Mouse (Mus musculus) heart, adult 2 months (tissue): Measurements from ENCODE around the gene Ift122. TPM values are rescaled to one million over a fixed set of nuclear protein-coding genes. Genes with fewer than 3 reads are reported as not detected.

Experiments used
- DNase-seq, 2 experiments: peaks; one replicate each; pipeline ENCODE4 v3.0.0; 2021
- H3K27ac ChIP-seq: fragments of 200-600 bp; 2 replicates; pipeline ENCODE4 v1.8.1; 2022
- H3K27me3 ChIP-seq: fragments of 200-500 bp; 2 replicates; pipeline ENCODE4 v1.6.1; 2012; ENCODE audit warnings: mild to moderate bottlenecking, low read length, inconsistent platforms, mixed read lengths; ENCODE audit not compliant: control insufficient read depth, insufficient read depth
- H3K36me3 ChIP-seq: fragments of 200-500 bp; 2 replicates; pipeline ENCODE4 v1.6.1; 2012; ENCODE audit warnings: low read length, inconsistent platforms; ENCODE audit not compliant: control insufficient read depth, insufficient read depth
- H3K4me1 ChIP-seq: fragments of 200-500 bp; 2 replicates; pipeline ENCODE4 v1.6.1; 2011; ENCODE audit warnings: low read length; ENCODE audit not compliant: control insufficient read depth, insufficient read depth
- H3K4me3 ChIP-seq: fragments of 200-600 bp; 2 replicates; pipeline ENCODE4 v1.8.1; 2022
- H3K79me2 ChIP-seq: fragments of 200-500 bp; replicated peaks from 2 replicates; pipeline ENCODE4 v1.6.1; 2012; ENCODE audit warnings: mild to moderate bottlenecking, inconsistent platforms, low read length, moderate library complexity, mixed read lengths; ENCODE audit not compliant: control insufficient read depth, insufficient read depth
- H3K9ac ChIP-seq: fragments of 200-500 bp; 2 replicates; pipeline ENCODE4 v1.6.1; 2012; ENCODE audit warnings: low read depth, mild to moderate bottlenecking, control low read depth, inconsistent platforms, low read length, mixed read lengths
- CTCF ChIP-seq: fragments of 200-600 bp; IDR thresholded peaks from 2 replicates; pipeline ENCODE4 v1.8.1; 2022; ENCODE audit warnings: antibody characterized with exemption, mild to moderate bottlenecking, moderate library complexity
- EP300 ChIP-seq: fragments of 200-500 bp; IDR thresholded peaks from 2 replicates; pipeline ENCODE4 v1.6.1; 2011; ENCODE audit warnings: low read depth, low read length, control low read depth; ENCODE audit not compliant: insufficient read depth
- POLR2A ChIP-seq: fragments of 200-500 bp; IDR thresholded peaks from 2 replicates; pipeline ENCODE4 v1.6.1; 2011; ENCODE audit warnings: mild to moderate bottlenecking, low read depth, low read length, control low read depth; ENCODE audit not compliant: insufficient read depth
- WGBS: fragments of 180-500 bp; shearing (Covaris S2); methylation state at CpG from one replicate; pipeline ENCODE4 v1.1.7; 2018; 5-methylcytosine and 5-hydroxymethylcytosine counted together
- intact Hi-C: fragments of 180-260 bp; cut with DNase I; formaldehyde crosslinking; loops from one replicate; pipeline ENCODE4 v1.15.1; 2025
- polyA plus RNA-seq: library from polyadenylated mRNA; depleted of rRNA; stranded (reverse); fragments of >200 nt; gene quantifications from 2 replicates; pipeline ENCODE4 v1.2.3, GENCODE M21; 2012
- total RNA-seq, 2 experiments: library from RNA; stranded (reverse); gene quantifications; 2 replicates each; pipeline ENCODE4 v1.2.3; 2021

The Ift122 gene
- total and polyA plus RNA-seq, 3 experiments = 6.6 to 12.8 (median 7.3) TPM

DNA sequence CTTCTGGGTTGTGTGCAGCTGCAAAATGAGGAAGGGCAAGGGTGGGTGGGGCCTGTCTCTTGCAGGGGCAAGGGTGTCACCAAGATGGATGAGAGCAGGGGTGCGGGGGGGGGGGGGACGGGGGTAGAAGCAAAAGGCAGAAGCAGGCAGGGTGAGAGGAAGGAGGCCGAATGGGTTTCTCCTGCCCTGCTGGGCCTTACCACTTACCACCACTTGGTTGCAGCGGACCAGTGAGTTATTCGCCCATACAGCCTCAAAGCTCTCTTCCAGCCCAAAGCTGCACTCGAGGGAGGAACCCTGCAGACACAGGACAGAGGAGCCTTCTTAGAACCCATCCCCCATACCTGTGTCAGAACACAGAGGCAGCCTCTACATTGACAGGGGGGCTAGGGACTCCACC lies 116.7 kb downstream of the Ift122 start:
- H3K27me3 ChIP-seq = no peaks in the 10 kb centered on the region
- no peaks in the 10 kb centered on the region for H3K79me2 ChIP-seq
- intact Hi-C loops = no loop called here
- DNase-seq = no peak
- no peak overlapping the region for H3K4me3 ChIP-seq
- H3K27ac ChIP-seq = no peak overlapping the region
- TF ChIP-seq EP300 = no peak
- no peak for TF ChIP-seq POLR2A
- TF ChIP-seq CTCF = no peak
- H3K36me3 ChIP-seq = peaks cover 7% of the 10 kb centered on the region
- peaks cover 21% of the 10 kb centered on the region for H3K4me1 ChIP-seq
- no peak overlapping the region for H3K9ac ChIP-seq
- WGBS = 73% methylated on average over 5 of the region's 6 CpGs

DNA sequence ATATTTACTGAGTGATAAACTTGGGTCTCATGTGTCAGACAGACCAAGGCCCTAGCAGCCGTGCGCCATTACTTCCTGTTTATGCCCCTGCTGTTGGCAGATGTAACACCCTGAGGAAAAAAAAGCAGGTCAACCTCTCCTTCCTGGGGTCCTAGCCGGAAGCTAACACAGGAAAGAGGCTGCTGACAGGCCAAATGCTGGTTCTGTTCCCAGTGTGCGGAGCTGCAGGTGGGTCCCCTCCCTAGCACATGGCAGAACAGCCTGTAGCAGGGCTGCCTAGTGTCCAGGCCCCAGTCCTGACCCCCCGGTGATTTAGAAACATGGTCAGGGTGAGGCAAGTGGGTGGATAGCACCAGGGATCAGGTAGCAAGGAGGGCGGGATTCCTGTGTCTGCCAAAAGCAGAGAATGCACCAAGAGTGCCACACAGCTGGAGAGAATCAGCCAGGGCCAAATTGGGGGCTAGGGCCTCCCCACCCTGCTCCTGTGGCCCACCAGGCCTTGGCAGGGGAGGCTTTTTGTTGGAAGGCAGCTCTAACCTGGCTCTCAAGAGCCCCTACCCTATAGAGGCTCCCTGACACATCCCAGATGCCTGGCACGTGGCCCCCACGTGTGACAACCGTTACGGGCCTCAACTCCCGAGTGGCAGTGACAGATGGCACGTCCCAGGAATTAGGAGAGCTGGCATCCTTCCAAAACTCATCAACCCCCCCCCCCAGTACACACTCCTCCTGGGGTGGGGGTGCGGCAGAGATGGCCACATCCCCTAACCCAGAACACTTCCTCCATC lies 118.2 kb downstream of the Ift122 start:
- H3K4me1 ChIP-seq = peaks cover 21% of the 10 kb centered on the region
- no peaks in the 10 kb centered on the region; the same call in 1 of the 2 replicates for H3K79me2 ChIP-seq
- no peak overlapping the region for H3K4me3 ChIP-seq
- peaks cover 7% of the 10 kb centered on the region for H3K36me3 ChIP-seq
- no peak overlapping the region for H3K9ac ChIP-seq
- intact Hi-C loops = loop anchor here (2.0 kb wide), 1 partner anchor 15 kb away; no protein-coding TSS in a partner anchor
- 49% methylated on average over 13 of the region's 13 CpGs for WGBS
- H3K27ac ChIP-seq = peak overlapping the region; percentile 45
- DNase-seq = peak in 1 of 2 experiments; percentile 38
- H3K27me3 ChIP-seq = no peaks in the 10 kb centered on the region
- peak; percentile 43; the same call in 1 of the 2 replicates for TF ChIP-seq EP300
- no peak for TF ChIP-seq POLR2A
- no peak for TF ChIP-seq CTCF

DNA sequence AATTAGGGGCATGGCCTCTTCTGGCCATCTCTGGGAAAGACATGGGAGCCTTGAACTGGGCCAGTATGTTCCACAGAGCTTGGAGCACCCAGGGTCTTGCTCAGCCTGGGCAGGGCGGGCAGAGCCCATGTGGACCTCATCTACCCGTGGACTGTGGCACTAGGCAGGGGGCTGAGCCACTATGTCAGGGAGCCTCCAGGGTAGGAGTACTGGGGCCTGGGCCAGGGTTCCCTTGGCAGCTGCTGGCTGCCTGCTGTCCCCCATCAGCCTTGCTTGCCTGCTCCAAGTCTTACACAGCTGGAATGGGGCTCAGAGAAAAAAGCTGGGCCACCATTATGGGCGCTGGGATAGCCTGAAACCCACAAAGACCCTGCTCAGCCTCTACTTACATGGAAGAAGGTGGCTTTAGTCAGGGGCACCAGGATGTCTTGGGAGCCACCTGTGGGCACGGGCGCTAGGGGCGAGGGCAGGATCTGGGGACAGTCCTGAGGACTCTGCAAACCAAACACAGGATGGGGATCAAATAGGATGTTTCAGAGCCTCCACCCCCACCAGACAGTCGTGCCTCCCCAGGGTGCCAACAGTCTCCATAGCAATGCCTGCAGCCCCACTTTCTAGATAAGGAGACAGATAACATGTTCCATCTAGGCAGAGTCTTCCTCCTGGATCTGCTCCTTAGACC lies 119.0 kb downstream of the Ift122 start:
- WGBS = 73% methylated on average over 7 of the region's 7 CpGs
- intact Hi-C loops = loop anchor here (2.0 kb wide), 1 partner anchor 15 kb away; no protein-coding TSS in a partner anchor
- Histone ChIP-seq H3K4me3 (no peak overlapping the region), H3K4me1 (peaks cover 21% of the 10 kb centered on the region), H3K36me3 (peaks cover 7% of the 10 kb centered on the region), H3K27ac (peak overlapping the region; percentile 45), H3K79me2 (no peaks in the 10 kb centered on the region; the same call in 1 of the 2 replicates), H3K27me3 (no peaks in the 10 kb centered on the region), H3K9ac (no peak overlapping the region)
- peak in 1 of 2 experiments; percentile 45 for DNase-seq
- TF ChIP-seq POLR2A (no peak), EP300 (no peak), CTCF (no peak)

DNA sequence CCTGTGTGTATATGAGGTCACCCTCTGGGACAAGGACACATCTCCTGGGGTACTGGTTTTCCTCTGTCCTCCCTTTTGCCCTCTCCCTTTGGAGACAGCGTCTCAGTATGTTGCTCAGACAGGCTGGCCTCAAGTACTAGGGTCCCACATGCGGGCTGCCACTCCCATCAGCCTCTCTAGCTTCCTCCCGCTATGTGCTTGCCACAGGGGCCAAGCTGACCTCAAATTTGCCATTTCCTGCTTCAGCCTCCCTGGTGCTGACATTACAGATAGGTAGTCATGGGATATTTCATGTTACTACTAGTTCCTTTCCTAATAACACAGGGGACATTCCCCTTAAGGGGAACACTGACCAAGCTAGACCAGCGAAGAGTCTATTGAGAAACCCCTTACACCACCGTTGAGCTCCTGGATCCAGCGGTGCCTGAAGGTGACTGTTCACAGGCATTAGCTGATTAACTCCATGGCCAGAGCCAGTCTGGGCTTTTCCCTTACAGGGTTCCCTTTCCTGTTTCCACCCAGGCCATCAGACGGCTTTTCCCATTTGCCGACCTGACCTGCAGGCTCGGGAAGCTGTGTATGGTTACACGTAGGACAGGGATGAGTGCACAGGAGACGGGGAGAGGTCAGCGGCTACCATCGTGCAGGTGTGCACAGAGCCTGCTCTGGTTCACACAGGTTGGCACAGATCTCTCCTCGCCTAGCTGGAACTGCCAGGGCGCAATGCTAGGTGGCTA lies 120.0 kb downstream of the Ift122 start:
- H3K27ac ChIP-seq = peak overlapping the region; percentile 45
- H3K79me2 ChIP-seq = no peaks in the 10 kb centered on the region; the same call in 1 of the 2 replicates
- H3K9ac ChIP-seq = no peak overlapping the region
- peaks cover 7% of the 10 kb centered on the region for H3K36me3 ChIP-seq
- TF ChIP-seq POLR2A (no peak), CTCF (no peak), EP300 (no peak)
- no peak overlapping the region for H3K4me3 ChIP-seq
- no peaks in the 10 kb centered on the region for H3K27me3 ChIP-seq
- DNase-seq = no peak
- 66% methylated on average over 15 of the region's 15 CpGs for WGBS
- H3K4me1 ChIP-seq = peaks cover 16% of the 10 kb centered on the region
- intact Hi-C loops = loop anchor here (2.0 kb wide), 1 partner anchor 13 kb away; no protein-coding TSS in a partner anchor

DNA sequence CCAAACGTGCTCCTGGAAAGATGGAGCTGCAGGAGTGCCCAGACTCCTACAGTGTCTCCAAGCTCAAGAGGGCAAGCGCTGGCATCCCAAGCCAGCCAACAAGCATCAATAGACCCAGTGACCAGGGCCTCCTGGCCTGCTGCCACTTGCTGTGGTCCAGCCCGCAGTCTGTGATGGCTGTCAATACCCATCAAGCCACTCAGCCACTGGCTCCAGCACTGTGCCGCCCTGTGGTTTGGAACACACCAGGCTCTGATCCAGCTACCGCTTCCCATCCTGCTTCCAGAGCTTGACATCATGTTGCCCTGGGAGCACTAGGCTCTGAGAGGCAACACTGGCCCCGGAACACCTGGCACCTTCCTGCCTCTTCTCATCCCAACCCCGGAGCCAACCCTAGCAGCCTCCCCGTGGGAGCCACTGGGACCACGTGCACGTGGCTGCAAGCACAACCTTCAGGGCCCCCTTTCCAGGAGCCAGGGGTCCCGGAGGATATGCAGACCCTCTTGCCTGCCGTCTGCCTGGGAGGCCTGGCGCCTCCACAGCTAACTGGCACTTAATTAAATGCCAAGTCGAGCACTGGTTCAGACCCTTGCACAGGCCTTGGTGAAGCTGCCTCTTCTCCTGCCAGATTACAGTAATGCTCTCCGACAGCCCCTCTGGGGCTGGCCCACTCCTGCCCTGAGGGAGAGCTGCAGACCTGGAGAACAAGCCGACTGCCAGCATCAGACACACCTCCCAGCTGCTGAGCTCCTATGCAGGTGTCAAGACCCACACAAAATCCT lies 120.8 kb downstream of the Ift122 start:
- H3K4me1 ChIP-seq = peaks cover 16% of the 10 kb centered on the region
- no peaks in the 10 kb centered on the region for H3K27me3 ChIP-seq
- H3K79me2 ChIP-seq = no peaks in the 10 kb centered on the region; the same call in 1 of the 2 replicates
- DNase-seq = no peak
- intact Hi-C loops = loop anchor here (2.0 kb wide), 1 partner anchor 13 kb away; no protein-coding TSS in a partner anchor
- no peak for TF ChIP-seq EP300
- TF ChIP-seq POLR2A = no peak
- TF ChIP-seq CTCF = no peak
- H3K27ac ChIP-seq = peak overlapping the region; percentile 45
- 62% methylated on average over 16 of the region's 16 CpGs for WGBS
- H3K4me3 ChIP-seq = no peak overlapping the region
- H3K9ac ChIP-seq = no peak overlapping the region
- H3K36me3 ChIP-seq = peaks cover 7% of the 10 kb centered on the region
